Mouse (Mus musculus) cerebellum, postnatal 10 days (tissue): ENCODE results near the gene Mospd1.
A peak's percentile ranks its signal among the peaks of the same experiment; 100 is the strongest.

Experiments
- DNase-seq, 2 experiments: peaks; one replicate each; pipeline ENCODE4 v3.0.0; 2021; ENCODE audit warnings: mixed read lengths in 2 of 2

Mospd1 gene

GRCm38 (mm10) chrX:53370366-53370740 lies at the start of gene Mospd1:
Mospd1 (minus strand) TSS chrX:53370502.
- DNase-seq: peak; percentile 86 to 92

GRCm38 (mm10) chrX:53386362-53386761 lies 16.1 kb upstream of the Mospd1 start:
- no peak for DNase-seq

GRCm38 (mm10) chrX:53383122-53383521 lies 12.8 kb upstream of the Mospd1 start:
- no peak for DNase-seq

- DNase-seq: peak; percentile 27 to 35
These were observed 552 bp downstream of the Mospd1 start for GRCm38 (mm10) chrX:53369534-53370365.

GRCm38 (mm10) chrX:53364668-53365383 lies 5.5 kb downstream of the Mospd1 start:
- no peak for DNase-seq

- no peak for DNase-seq
These were observed 21.9 kb downstream of the Mospd1 start for GRCm38 (mm10) chrX:53348374-53348773.

GRCm38 (mm10) chrX:53341531-53341930 lies 28.8 kb downstream of the Mospd1 start:
- peak; percentile 64 to 72 for DNase-seq

- peak in 1 of 2 experiments; percentile 1 for DNase-seq
These were observed 32.9 kb downstream of the Mospd1 start for GRCm38 (mm10) chrX:53337355-53337754.

- no peak for DNase-seq
These were observed 39.9 kb downstream of the Mospd1 start for GRCm38 (mm10) chrX:53330396-53330795.

GRCm38 (mm10) chrX:53321111-53321510 lies 49.2 kb downstream of the Mospd1 start:
- no peak for DNase-seq

GRCm38 (mm10) chrX:53320564-53320963 lies 49.7 kb downstream of the Mospd1 start:
- no peak for DNase-seq
